Mouse (Mus musculus) ZHBTc4 (cell line): ENCODE measurements at regions not wholly inside any gene's neighbourhood (a gene's known extent, or its start where the extent isn't known, plus 50 kb on each side); places are given as distances from the start of the nearest gene placed in this dataset.

Source experiments
- DNase-seq: peaks from one replicate; pipeline ENCODE4 v3.0.0-alpha.2; 2011; ENCODE audit warnings: low read depth, low spot score

- no peak for DNase-seq
Measured at GRCm38 (mm10) chr6:11404101-11404500, 503.2 kb downstream of the Ndufa4 start.

- DNase-seq: no peak
Measured at GRCm38 (mm10) chr6:11359088-11359487, 548.2 kb downstream of the Ndufa4 start.

GRCm38 (mm10) chr6:11353599-11353998 lies 553.7 kb downstream of the Ndufa4 start:
- DNase-seq: no peak

- DNase-seq: no peak
Measured at GRCm38 (mm10) chr6:11334137-11334536, 573.2 kb downstream of the Ndufa4 start.

- no peak for DNase-seq
Measured at GRCm38 (mm10) chr6:11313744-11314143, 593.6 kb downstream of the Ndufa4 start.

- no peak for DNase-seq
Measured at GRCm38 (mm10) chr6:11305979-11306534, 601.2 kb downstream of the Ndufa4 start.

- peak; percentile 14 for DNase-seq
Measured at GRCm38 (mm10) chr6:11283990-11284389, 623.3 kb downstream of the Ndufa4 start.

GRCm38 (mm10) chr6:11275214-11275613 lies 632.1 kb downstream of the Ndufa4 start:
- DNase-seq: no peak
